Mouse (Mus musculus): Measurements from ENCODE around the gene 4930447C04Rik.

DNA sequence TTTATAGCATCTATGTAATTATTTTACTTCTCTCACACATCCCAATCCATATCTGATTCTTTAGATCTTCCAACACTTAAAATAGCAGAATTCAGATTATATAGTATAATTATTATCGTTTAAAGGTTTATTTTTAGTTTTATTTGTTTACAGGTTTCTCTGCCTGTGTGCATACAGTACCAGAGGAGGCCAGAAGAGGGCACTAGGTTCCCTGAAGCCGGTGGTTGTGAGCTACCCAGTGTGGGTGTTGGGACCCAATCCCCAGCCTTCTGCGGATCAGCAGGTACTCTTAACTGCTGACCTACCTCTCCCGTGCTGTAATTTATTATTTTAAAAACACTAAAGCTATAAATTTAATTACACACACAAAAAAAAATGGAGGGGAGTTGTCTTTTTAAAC, 97.4 kb downstream of the 4930447C04Rik start:
- TF ChIP-seq CTCF (IDR thresholded peaks at IDR 0.05) (peak; percentile 50), POLR2A (IDR thresholded peaks at IDR 0.05; ENCODE audit: insufficient read depth, low read depth, low read length) (no peak), EP300 (IDR thresholded peaks at IDR 0.05; ENCODE audit: insufficient read depth, low read depth, low read length) (no peak)

All from heart, adult 2 months (tissue).